ENCODE assay signal across 24 mouse cellular contexts in genomic region chr8:56893638-56894037, GRCm38 (mm10).
DNase-seq lines count a peak whose midpoint lies in the region; ATAC-seq and TF ChIP-seq lines count a peak whose summit lies in the region.
"Had no signal": no experiment of that assay in that cellular context is flagged by ENCODE, and none has a peak within 500 bp of the region (broad histone marks: within the 10 kb centered on the region; RNA-seq: fewer than 3 reads in every experiment).

No protein-coding gene starts in this region.

- no peaks in the 10 kb centered on the region for H3K4me1 ChIP-seq in kidney, postnatal 0 days (replicated peaks; ENCODE audit: insufficient read depth, low read length)
- H3K4me1 ChIP-seq: liver, embryonic 12.5 days; megakaryocyte, embryonic 14.5 days; midbrain, embryonic 12.5 days; neural tube, embryonic 13.5 days had no signal

- no peak for ATAC-seq in kidney, postnatal 0 days (replicated peaks; ENCODE audit: low FRiP score, low read depth)
- ATAC-seq: forebrain, embryonic 14.5 days; intestine, postnatal 0 days; liver, embryonic 12.5 days; liver, postnatal 0 days had no signal

- no peak for TF ChIP-seq CTCF in kidney, postnatal 0 days (IDR thresholded peaks at IDR 0.05; ENCODE audit: low read depth)
- no peak for TF ChIP-seq CTCF in C2C12 (IDR thresholded peaks at IDR 0.05; ENCODE audit: control insufficient read depth, insufficient read depth, insufficient read length)

- H3K9me3 ChIP-seq in kidney, postnatal 0 days (replicated peaks; ENCODE audit: low read length), result no peaks in the 10 kb centered on the region
- H3K9me3 ChIP-seq: G1E; liver, embryonic 12.5 days; megakaryocyte, embryonic 14.5 days; midbrain, embryonic 12.5 days; neural tube, embryonic 13.5 days had no signal

- peak; percentile 27 for DNase-seq in kidney, postnatal 0 days (ENCODE audit: low spot score)
- DNase-seq in kidney, adult 18-20 months, result no peak
- DNase-seq in 3134 (ENCODE audit: extremely low read depth, insufficient read length, low spot score), result peak; percentile 3
- peak; percentile 3 for DNase-seq in lung, postnatal 14 days
- no peak for DNase-seq in thymus, adult 18-20 months
- DNase-seq: adrenal gland, postnatal 14 days; cerebellum, adult 11 months; cerebellum, adult 9-10 months; cerebellum, postnatal 36 days; gastrocnemius, postnatal 25 days; heart, adult 2 months; kidney, postnatal 25 days; left cerebral cortex, postnatal 4 days; liver, postnatal 0 days; thymus, postnatal 4 days had no signal

- no peak overlapping the region for H3K9ac ChIP-seq in kidney, postnatal 0 days (ENCODE audit: low read depth, low read length)
- H3K9ac ChIP-seq: hindbrain, embryonic 14.5 days; liver, embryonic 12.5 days; liver, postnatal 0 days; midbrain, embryonic 12.5 days; neural tube, embryonic 13.5 days had no signal

- H3ac ChIP-seq in C2C12 (ENCODE audit: control insufficient read depth, insufficient read length, low read depth), result no peak overlapping the region

- H3K4me2 ChIP-seq in kidney, postnatal 0 days (ENCODE audit: low read length), result no peak overlapping the region
- H3K4me2 ChIP-seq: hindbrain, embryonic 14.5 days; liver, embryonic 12.5 days; midbrain, embryonic 12.5 days; neural tube, embryonic 13.5 days had no signal

- H3K27ac ChIP-seq in kidney, postnatal 0 days, result no peak overlapping the region
- H3K27ac ChIP-seq: heart, adult 2 months; hindbrain, embryonic 14.5 days; liver, embryonic 12.5 days; midbrain, embryonic 12.5 days; neural tube, embryonic 13.5 days had no signal

- no peak overlapping the region for H3K4me3 ChIP-seq in kidney, postnatal 0 days (replicated peaks; ENCODE audit: low read depth, low read length)
- H3K4me3 ChIP-seq in C2C12 (ENCODE audit: insufficient read depth, poor library complexity, severe bottlenecking), result no peak overlapping the region
- H3K4me3 ChIP-seq: heart, adult 2 months; liver, embryonic 12.5 days; megakaryocyte, embryonic 14.5 days; midbrain, embryonic 12.5 days; neural tube, embryonic 13.5 days had no signal

- H3K79me2 ChIP-seq in C2C12 (ENCODE audit: control insufficient read depth, insufficient read depth), result no peaks in the 10 kb centered on the region

- no peaks in the 10 kb centered on the region for H3K79me3 ChIP-seq in C2C12 (ENCODE audit: low read depth)

- WGBS in kidney, postnatal 0 days, result 53% methylated on average over 3 of the region's 3 CpGs

- H3K27me3 ChIP-seq in kidney, postnatal 0 days (ENCODE audit: insufficient read depth, low read length), result no peaks in the 10 kb centered on the region
- no peaks in the 10 kb centered on the region for H3K27me3 ChIP-seq in C2C12 (ENCODE audit: control insufficient read depth, insufficient read depth, insufficient read length)
- H3K27me3 ChIP-seq: liver, embryonic 12.5 days; megakaryocyte, embryonic 14.5 days; midbrain, embryonic 12.5 days; neural tube, embryonic 13.5 days had no signal

- no peaks in the 10 kb centered on the region for H3K36me3 ChIP-seq in kidney, postnatal 0 days (ENCODE audit: insufficient read depth, low read length)
- H3K36me3 ChIP-seq in C2C12 (ENCODE audit: control insufficient read depth, insufficient read depth), result no peaks in the 10 kb centered on the region
- H3K36me3 ChIP-seq: G1E; liver, embryonic 12.5 days; midbrain, embryonic 12.5 days; neural tube, embryonic 13.5 days had no signal

TF ChIP-seq in C2C12, 6 proteins besides CTCF, POLR2A, EP300 and RAD21:
- TF ChIP-seq MYOD1 (IDR thresholded peaks at IDR 0.05; ENCODE audit: control insufficient read depth, insufficient read length, low read depth) (no peak), MYOG (IDR thresholded peaks at IDR 0.05; ENCODE audit: control insufficient read depth, extremely low read depth, insufficient read length) (no peak), MAX (IDR thresholded peaks at IDR 0.05) (no peak), FOSL1 (IDR thresholded peaks at IDR 0.05; ENCODE audit: insufficient read depth, low read length, poor library complexity, severe bottlenecking) (no peak), USF1 (IDR thresholded peaks at IDR 0.05; ENCODE audit: low read depth) (no peak), CEBPB (IDR thresholded peaks at IDR 0.05; ENCODE audit: low read depth) (peak; percentile 31)
TF ChIP-seq in C2C12: peak in this region for 1.

Comparison
In these comparisons a context has a peak if more than half of its experiments do, and no peak if none do; other contexts are left out.
1. DNase-seq: peak in kidney, postnatal 0 days (single experiment), 3134 (single experiment) and lung, postnatal 14 days (single experiment); none in kidney, adult 18-20 months (single experiment) and thymus, adult 18-20 months (0 of 2).